Mouse (Mus musculus) liver, embryonic 15.5 days (tissue): ENCODE data around the gene Cped1. TPM values are rescaled to one million over a fixed set of nuclear protein-coding genes. Genes with fewer than 3 reads are reported as not detected.

ENCODE experiments used
- ATAC-seq: fragments of 200-750 bp; cut with Nextera tagmentation; 2 replicates; pipeline ENCODE4 v1.8.0; 2017; ENCODE audit warnings: moderate number of reproducible peaks, mild to moderate bottlenecking, moderate library complexity; ENCODE audit not compliant: insufficient read depth
- H3K27ac ChIP-seq: fragments of 300-500 bp; sonication (generic); replicated peaks from 2 replicates; pipeline ENCODE4 v1.5.1; 2015; ENCODE audit warnings: mild to moderate bottlenecking, inconsistent platforms
- H3K27me3 ChIP-seq: fragments of 300-500 bp; sonication (generic); 2 replicates; pipeline ENCODE4 v1.6.1; 2015; ENCODE audit warnings: mild to moderate bottlenecking, inconsistent platforms
- H3K36me3 ChIP-seq: fragments of 300-500 bp; sonication (generic); replicated peaks from 2 replicates; pipeline ENCODE4 v1.6.1; 2015; ENCODE audit warnings: moderate library complexity, mild to moderate bottlenecking, inconsistent platforms
- H3K4me1 ChIP-seq: fragments of 300-500 bp; sonication (generic); replicated peaks from 2 replicates; pipeline ENCODE4 v1.6.1; 2015; ENCODE audit warnings: inconsistent platforms
- H3K4me2 ChIP-seq: fragments of 300-500 bp; sonication (generic); 2 replicates; pipeline ENCODE4 v1.6.1; 2015; ENCODE audit warnings: moderate library complexity, mild to moderate bottlenecking, inconsistent platforms
- H3K4me3 ChIP-seq: fragments of 300-500 bp; sonication (generic); replicated peaks from 2 replicates; pipeline ENCODE4 v1.5.1; 2015; ENCODE audit warnings: mild to moderate bottlenecking, inconsistent platforms
- H3K9ac ChIP-seq: fragments of 300-500 bp; sonication (generic); 2 replicates; pipeline ENCODE4 v1.6.1; 2015; ENCODE audit warnings: moderate library complexity, mild to moderate bottlenecking, inconsistent platforms
- H3K9me3 ChIP-seq: fragments of 300-500 bp; sonication (generic); replicated peaks from 2 replicates; pipeline ENCODE4 v1.6.1; 2016; ENCODE audit warnings: inconsistent platforms
- WGBS: fragments of 180-500 bp; shearing (Covaris S2); methylation state at CpG from one replicate; pipeline ENCODE4 v1.1.7; 2015; ENCODE audit warnings: mixed read lengths; ENCODE audit not compliant: insufficient replicate concordance; 5-methylcytosine and 5-hydroxymethylcytosine counted together
- polyA plus RNA-seq: library from polyadenylated mRNA; unstranded; fragments of >200 nt; fragmentation: Nextera tagmentation; extraction: Ambion mirVana; gene quantifications from 2 replicates; pipeline ENCODE4 v1.2.1, GENCODE M21; 2015

The Cped1 gene
- polyA plus RNA-seq, 1 experiment from 2014 or later, result 3.7 TPM

DNA sequence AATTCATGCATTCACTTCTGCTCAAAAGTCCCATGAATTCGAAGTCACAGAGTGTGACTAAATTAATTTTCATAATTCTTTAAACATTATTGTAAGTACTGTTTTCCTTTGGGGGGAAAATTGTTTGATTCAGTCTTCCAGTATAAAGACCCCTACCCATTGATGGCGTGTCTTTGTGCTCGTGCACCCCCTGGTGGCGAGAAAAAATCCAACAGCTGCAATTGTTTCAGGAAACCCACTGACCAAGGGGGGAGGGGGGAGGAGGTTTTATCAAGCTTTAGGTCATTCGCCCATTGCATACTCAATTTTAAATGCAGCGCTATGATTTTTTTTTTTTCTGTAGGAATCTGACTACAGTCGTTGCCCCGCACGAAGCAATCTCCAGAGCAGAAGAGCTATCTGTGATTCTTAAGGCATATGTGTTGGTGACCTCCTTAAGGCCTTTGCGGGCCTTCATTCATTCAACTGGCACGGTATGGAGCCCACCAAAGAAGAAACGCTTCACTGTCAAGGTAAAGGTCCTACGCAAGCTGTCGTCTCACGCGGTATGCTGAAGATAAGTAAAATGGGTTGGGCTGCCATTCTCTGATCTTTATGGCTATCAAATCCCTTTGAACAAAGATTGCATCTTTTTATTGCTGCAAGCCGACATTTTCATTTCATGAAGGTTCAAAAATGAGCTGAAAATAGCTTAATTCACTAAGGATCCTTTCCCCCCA is 102.8 kb downstream of the Cped1 start:
- Histone ChIP-seq H3K4me2 (no peak overlapping the region), H3K27me3 (no peaks in the 10 kb centered on the region), H3K4me1 (no peaks in the 10 kb centered on the region), H3K27ac (no peak overlapping the region), H3K4me3 (no peak overlapping the region), H3K36me3 (peaks cover 11% of the 10 kb centered on the region; the same call in 1 of the 2 replicates), H3K9me3 (no peaks in the 10 kb centered on the region), H3K9ac (no peak overlapping the region)
- 43% methylated on average over 17 of the region's 17 CpGs for WGBS
- no peak for ATAC-seq

GRCm38 (mm10) chr6:22091773-22092172 is 106.1 kb downstream of the Cped1 start:
- H3K4me3 ChIP-seq, result no peak overlapping the region
- no peak overlapping the region for H3K9ac ChIP-seq
- H3K27ac ChIP-seq, result no peak overlapping the region
- no peaks in the 10 kb centered on the region for H3K27me3 ChIP-seq
- 53% methylated on average over 5 of the region's 5 CpGs for WGBS
- H3K36me3 ChIP-seq, result peaks cover 11% of the 10 kb centered on the region; the same call in 1 of the 2 replicates
- H3K4me2 ChIP-seq, result no peak overlapping the region
- H3K4me1 ChIP-seq, result no peaks in the 10 kb centered on the region
- H3K9me3 ChIP-seq, result no peaks in the 10 kb centered on the region
- ATAC-seq, result no peak

GRCm38 (mm10) chr6:22093792-22094191 is 108.1 kb downstream of the Cped1 start:
- Histone ChIP-seq H3K9me3 (no peaks in the 10 kb centered on the region), H3K27ac (no peak overlapping the region), H3K27me3 (no peaks in the 10 kb centered on the region), H3K4me3 (no peak overlapping the region), H3K4me2 (no peak overlapping the region), H3K4me1 (no peaks in the 10 kb centered on the region), H3K9ac (no peak overlapping the region), H3K36me3 (peaks cover 11% of the 10 kb centered on the region; the same call in 1 of the 2 replicates)
- no peak for ATAC-seq
- WGBS, result 65% methylated on average over 5 of the region's 5 CpGs

GRCm38 (mm10) chr6:22097709-22098108 is 112.0 kb downstream of the Cped1 start:
- no peak overlapping the region for H3K4me3 ChIP-seq
- no peaks in the 10 kb centered on the region for H3K36me3 ChIP-seq
- 34% methylated on average over 2 of the region's 2 CpGs for WGBS
- 0 out of 2 replicates have a peak, but pooled peaks cover 1% of the 10 kb centered on the region for H3K4me1 ChIP-seq
- no peak overlapping the region for H3K4me2 ChIP-seq
- H3K9me3 ChIP-seq, result no peaks in the 10 kb centered on the region
- no peak for ATAC-seq
- no peak overlapping the region for H3K27ac ChIP-seq
- no peaks in the 10 kb centered on the region for H3K27me3 ChIP-seq
- H3K9ac ChIP-seq, result no peak overlapping the region

DNA sequence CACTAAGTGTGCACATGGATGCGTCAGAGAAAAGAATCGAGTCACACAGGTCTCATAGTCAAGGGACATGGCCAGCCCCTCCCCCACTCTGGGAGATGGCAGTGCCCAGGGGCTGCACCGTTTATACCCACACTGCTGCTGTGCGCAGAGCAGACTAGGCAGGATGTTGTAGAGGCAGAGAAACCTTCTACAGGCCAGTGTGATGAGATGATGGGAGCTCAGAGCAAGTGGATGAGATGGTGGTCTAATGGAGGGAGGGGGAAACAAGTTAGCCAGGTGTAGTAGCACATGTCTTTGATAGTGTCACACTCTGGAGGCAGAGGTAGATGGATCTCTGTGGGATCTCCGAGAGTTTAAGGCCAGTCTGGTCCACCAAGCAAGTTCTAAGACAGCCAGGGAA is 114.1 kb downstream of the Cped1 start:
- H3K27me3 ChIP-seq, result no peaks in the 10 kb centered on the region

DNA sequence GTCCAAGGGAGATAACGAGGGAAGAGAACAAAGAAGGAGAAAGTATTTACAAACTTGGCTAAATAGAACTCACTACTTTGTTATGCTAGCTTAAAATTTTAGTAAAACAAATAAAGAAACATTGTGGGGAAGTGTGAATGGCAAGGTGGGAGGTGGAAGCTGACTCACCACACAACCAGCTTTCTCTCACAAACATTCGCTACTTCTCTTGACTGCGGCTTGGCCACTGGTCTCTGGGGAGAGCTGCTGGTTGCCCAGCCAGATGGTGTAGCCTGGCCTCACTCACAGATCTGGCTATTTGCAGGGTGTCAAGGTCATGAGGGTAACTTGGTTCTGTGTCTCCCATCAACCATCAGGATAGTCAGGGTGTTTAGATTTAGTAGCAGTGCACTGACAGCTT is 116.2 kb downstream of the Cped1 start:
- 0 out of 2 replicates have a peak, but pooled peaks cover 2% of the 10 kb centered on the region for H3K4me1 ChIP-seq
- no peak overlapping the region for H3K27ac ChIP-seq
- ATAC-seq, result no peak
- no peak overlapping the region for H3K9ac ChIP-seq
- WGBS, result 51% methylated on average over 3 of the region's 3 CpGs
- H3K4me3 ChIP-seq, result no peak overlapping the region
- H3K27me3 ChIP-seq, result no peaks in the 10 kb centered on the region
- H3K36me3 ChIP-seq, result no peaks in the 10 kb centered on the region
- no peaks in the 10 kb centered on the region for H3K9me3 ChIP-seq
- no peak overlapping the region for H3K4me2 ChIP-seq

More for the DNA sequence above, 114.1 kb downstream of the Cped1 start:
- H3K9ac ChIP-seq, result no peak overlapping the region
- H3K4me2 ChIP-seq, result no peak overlapping the region
- H3K4me3 ChIP-seq, result no peak overlapping the region
- 0 out of 2 replicates have a peak, but pooled peaks cover 2% of the 10 kb centered on the region for H3K4me1 ChIP-seq
- no peaks in the 10 kb centered on the region for H3K36me3 ChIP-seq
- ATAC-seq, result no peak
- 56% methylated on average over 5 of the region's 5 CpGs for WGBS
- H3K27ac ChIP-seq, result no peak overlapping the region
- H3K9me3 ChIP-seq, result no peaks in the 10 kb centered on the region

DNA sequence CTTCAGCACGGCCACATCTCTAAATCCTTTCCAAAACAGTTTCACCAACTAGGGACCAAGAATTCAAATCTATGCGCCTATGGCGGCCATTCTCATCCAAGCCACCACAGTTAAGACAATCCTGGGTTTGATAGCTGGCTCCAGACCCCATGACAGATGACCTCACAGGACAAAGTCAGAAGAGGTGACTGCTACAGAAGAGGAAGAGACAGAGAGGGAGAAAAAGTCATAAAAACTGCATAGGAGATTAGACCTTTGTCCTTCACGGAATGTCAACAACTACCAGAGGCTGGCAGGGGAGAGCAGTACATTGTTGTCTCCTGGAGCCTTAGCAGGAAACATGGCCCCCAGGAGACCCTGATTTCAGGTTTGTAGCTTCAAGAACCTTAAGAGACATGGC is 117.0 kb downstream of the Cped1 start:
- Histone ChIP-seq H3K36me3 (no peaks in the 10 kb centered on the region), H3K4me3 (no peak overlapping the region), H3K9ac (no peak overlapping the region), H3K4me1 (0 out of 2 replicates have a peak, but pooled peaks cover 2% of the 10 kb centered on the region), H3K4me2 (no peak overlapping the region), H3K27me3 (no peaks in the 10 kb centered on the region), H3K27ac (no peak overlapping the region), H3K9me3 (no peaks in the 10 kb centered on the region)
- no peak for ATAC-seq
- WGBS, result 59% methylated on average over 4 of the region's 4 CpGs

DNA sequence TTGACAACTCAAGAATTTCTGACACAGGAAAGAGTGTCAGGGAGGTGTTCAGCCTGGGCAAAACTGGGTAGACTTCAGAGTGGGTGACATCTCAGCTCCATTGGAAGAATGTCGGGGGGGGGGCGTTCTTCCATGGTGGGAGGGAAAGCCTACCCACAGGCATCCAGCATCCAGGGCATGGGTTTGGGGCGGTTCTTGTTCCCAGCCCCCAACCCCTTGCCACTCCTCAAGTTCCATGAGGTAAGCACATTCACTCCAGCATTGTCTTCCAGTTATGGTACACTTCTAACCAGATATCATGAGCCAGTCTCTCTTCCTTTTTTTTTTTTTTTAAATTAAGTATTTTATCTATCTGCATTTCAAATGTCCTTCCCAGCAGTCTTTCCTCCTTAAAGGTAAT is 118.0 kb downstream of the Cped1 start:
- Histone ChIP-seq H3K9ac (no peak overlapping the region), H3K4me3 (no peak overlapping the region), H3K4me1 (0 out of 2 replicates have a peak, but pooled peaks cover 2% of the 10 kb centered on the region), H3K9me3 (no peaks in the 10 kb centered on the region), H3K27ac (no peak overlapping the region), H3K4me2 (no peak overlapping the region), H3K27me3 (no peaks in the 10 kb centered on the region), H3K36me3 (no peaks in the 10 kb centered on the region)
- no peak for ATAC-seq
- WGBS, result 66% methylated on average over 3 of the region's 3 CpGs

DNA sequence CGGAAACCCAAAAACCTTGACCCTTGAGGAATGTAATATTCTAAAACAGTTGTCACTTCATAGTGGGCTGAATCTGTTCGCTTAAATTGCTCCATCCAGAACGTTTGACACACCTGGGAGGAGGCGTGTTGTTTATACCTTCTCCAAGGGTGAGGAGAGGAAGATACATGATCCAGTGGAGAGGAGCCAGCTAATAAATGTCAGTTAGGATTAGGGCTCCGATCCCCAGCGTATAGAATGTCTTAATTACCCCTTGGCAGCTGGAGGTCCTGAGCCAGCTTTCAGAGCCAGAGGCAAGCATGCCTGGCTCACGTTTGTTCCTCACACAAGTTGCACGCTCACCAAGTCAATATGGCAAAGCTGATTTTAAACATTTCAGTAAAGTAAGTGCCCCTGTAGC is 118.5 kb downstream of the Cped1 start:
- no peak for ATAC-seq
- Histone ChIP-seq H3K36me3 (no peaks in the 10 kb centered on the region), H3K4me2 (no peak overlapping the region), H3K9ac (no peak overlapping the region), H3K4me1 (0 out of 2 replicates have a peak, but pooled peaks cover 2% of the 10 kb centered on the region), H3K27me3 (no peaks in the 10 kb centered on the region), H3K27ac (no peak overlapping the region), H3K9me3 (no peaks in the 10 kb centered on the region), H3K4me3 (no peak overlapping the region)
- WGBS, result 60% methylated on average over 8 of the region's 8 CpGs

- 63% methylated on average over 6 of the region's 6 CpGs for WGBS
- Histone ChIP-seq H3K4me3 (no peak overlapping the region), H3K4me1 (no peaks in the 10 kb centered on the region), H3K9ac (no peak overlapping the region), H3K4me2 (no peak overlapping the region), H3K9me3 (no peaks in the 10 kb centered on the region), H3K36me3 (no peaks in the 10 kb centered on the region), H3K27me3 (no peaks in the 10 kb centered on the region), H3K27ac (no peak overlapping the region)
- ATAC-seq, result no peak
These were observed 128.4 kb downstream of the Cped1 start for GRCm38 (mm10) chr6:22114079-22114478.

DNA sequence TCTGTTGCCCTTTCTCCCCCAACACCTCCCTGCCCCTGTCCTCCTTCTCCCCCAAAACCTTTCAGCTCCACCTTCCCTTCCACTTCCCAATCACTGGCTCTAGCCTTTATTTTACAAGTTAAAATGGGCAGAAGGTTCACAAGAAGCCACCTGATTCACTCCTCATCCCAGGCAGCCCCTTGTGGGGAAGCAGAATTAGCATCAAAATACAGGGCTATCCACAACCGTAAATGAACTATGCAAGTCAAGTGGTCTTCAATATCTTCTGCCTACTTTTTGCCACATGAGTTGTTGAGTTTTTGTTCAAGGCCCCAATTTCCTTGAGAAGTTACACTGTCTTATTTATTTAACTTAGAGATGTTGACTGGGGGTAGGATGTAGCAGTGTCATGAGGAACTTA is 131.0 kb downstream of the Cped1 start:
- H3K9ac ChIP-seq, result no peak overlapping the region
- H3K4me3 ChIP-seq, result no peak overlapping the region
- no peak for ATAC-seq
- no peaks in the 10 kb centered on the region for H3K9me3 ChIP-seq
- H3K4me2 ChIP-seq, result no peak overlapping the region
- 81% methylated on average over 1 of the region's 1 CpGs for WGBS
- H3K36me3 ChIP-seq, result no peaks in the 10 kb centered on the region
- no peaks in the 10 kb centered on the region for H3K4me1 ChIP-seq
- H3K27ac ChIP-seq, result no peak overlapping the region
- H3K27me3 ChIP-seq, result no peaks in the 10 kb centered on the region

GRCm38 (mm10) chr6:22122080-22122479 is 136.4 kb downstream of the Cped1 start:
- Histone ChIP-seq H3K4me2 (no peak overlapping the region), H3K27ac (no peak overlapping the region), H3K4me1 (no peaks in the 10 kb centered on the region), H3K4me3 (no peak overlapping the region), H3K27me3 (no peaks in the 10 kb centered on the region), H3K9me3 (no peaks in the 10 kb centered on the region), H3K9ac (no peak overlapping the region), H3K36me3 (no peaks in the 10 kb centered on the region; the same call in 1 of the 2 replicates)
- WGBS, result 16% methylated on average over 12 of the region's 12 CpGs
- ATAC-seq, result no peak
